Mouse (Mus musculus) embryo, embryonic 10 days (tissue): ENCODE data around the gene Klhl42.

Source experiments
- DNase-seq: peaks from one replicate; pipeline ENCODE4 v3.0.0-alpha.2; 2015; ENCODE audit warnings: low spot score

Klhl42 gene

DNA sequence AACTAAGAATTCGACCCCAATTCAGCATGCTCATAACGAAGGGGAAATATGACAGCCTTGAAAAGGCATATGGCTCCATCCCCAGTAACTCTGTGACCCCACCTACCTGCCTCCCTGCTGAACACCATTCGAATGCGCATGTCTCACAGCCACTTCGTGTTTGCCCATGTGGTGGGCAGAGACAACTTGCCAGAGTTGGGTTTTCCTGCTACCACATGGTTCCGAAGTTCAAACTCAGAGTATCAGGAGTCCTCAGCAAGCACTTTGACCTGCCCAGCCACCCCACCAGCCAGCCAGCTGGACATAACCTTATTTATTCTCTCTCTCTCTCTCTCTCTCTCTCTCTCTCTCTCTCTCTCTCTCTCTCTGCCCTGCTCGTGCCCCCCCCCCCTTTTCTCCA lies 3.4 kb upstream of the Klhl42 start:
- no peak for DNase-seq

DNA sequence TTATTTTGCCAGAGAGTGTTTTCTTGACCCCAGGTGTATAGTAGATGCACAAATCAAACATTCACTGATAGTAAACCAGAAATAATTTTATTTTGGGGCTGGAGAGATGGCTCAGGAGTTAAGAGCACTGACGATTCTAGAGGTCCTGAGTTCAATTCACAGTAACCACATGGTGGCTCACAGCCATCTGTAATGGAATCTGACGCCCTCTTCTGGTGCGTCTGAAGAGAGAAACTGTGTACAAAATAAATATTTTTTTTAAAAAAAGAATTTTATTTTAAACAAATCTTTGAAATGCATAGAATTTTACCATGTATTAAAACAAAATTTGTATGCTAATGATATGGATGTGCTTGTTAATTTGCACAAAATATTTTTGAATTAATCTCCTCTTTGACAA lies 2.7 kb upstream of the Klhl42 start:
- DNase-seq, result no peak

DNA sequence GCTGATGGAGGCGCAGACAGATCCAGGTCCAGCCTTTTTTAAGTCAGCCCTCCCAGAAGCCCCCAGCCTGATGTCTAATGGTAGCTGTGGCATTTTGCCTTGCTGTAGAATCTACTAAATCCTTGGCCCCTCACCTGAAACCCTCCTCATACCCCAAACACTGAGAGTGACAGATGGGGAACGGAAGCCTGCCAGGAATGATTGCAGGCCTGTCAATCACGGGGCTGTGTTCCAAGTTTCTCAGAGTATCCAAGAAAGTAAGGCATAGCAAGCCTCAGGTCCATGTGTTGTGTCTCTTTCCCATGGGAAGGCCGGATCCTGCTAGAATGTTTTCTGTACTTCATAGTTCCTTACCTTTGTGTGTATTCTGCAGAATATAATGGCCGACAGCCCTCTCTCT lies 988 bp upstream of the Klhl42 start:
- DNase-seq, result no peak

DNA sequence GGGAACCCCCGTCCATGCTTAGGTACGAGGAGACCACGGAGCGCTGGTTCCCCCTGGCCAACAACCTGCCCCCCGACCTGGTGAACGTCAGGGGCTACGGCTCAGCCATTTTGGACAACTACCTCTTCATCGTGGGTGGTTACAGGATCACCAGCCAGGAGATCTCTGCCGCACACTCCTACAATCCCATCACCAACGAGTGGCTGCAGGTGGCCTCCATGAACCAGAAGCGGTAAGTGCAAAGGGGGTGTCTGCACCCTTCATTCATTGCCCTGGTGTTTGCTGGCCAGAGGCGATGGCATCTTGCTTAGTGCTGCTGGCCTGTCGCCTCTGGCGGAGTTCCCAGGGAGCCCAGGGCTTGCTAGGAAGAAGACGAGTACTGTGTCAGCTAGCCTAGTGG lies 957 bp downstream of the Klhl42 start:
- peak; percentile 35 for DNase-seq

DNA sequence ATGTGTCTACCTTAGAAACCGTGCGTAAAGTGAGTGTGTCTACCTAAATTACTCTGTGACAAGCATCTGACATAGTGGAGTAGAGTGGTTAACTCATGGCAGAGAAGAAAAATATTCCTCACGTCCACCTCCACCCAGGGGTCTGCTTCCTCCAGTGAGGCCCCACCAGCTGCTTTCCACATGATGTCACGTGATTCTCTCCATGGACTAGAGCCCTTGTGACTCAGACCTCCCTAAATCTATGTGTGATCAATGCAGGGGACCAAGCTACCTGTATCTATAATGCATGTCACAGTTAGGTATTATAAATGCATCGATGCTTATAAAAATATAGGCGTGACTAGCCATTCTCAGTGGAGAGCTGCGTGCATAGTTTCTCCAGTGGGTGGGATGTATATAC lies 3.6 kb downstream of the Klhl42 start:
- DNase-seq, result no peak

DNA sequence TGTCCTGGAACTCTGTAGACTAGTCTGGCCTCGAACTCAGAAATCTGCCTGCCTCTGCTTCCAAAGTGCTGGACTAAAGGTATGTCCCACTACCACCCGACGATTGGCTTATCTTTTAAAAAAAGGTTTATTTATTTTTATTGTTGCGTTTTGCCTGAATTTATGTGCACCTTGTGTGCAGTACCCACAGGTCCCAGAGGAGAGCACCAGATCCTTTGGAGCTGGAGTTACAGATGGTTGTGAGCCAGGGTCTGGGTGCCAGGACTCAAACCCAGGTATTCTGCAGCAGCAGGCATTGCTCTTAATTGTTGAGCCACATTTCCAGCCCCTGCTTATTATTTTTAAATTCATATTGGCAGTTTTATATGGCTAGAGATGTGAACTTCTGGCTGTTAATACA lies 4.9 kb downstream of the Klhl42 start:
- DNase-seq, result no peak

DNA sequence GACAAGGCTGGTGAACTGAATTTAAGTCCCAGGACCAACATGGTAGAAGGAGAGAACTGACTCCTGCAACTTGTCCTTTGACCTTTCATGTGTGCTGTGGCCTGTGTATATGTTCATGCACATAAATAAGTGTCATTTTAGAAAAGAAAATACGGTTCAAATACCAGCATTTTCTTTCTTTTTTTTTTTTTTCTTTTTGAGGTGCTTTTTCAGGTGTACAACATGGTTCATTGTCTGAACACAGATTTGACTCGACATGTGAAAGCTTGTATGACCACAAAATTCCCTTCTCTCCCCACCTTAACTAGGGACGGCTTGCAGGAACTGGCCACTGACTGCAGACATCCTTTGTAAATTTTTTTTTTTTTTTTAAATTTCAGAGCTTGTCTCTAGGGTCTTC lies 5.8 kb downstream of the Klhl42 start:
- DNase-seq, result no peak

DNA sequence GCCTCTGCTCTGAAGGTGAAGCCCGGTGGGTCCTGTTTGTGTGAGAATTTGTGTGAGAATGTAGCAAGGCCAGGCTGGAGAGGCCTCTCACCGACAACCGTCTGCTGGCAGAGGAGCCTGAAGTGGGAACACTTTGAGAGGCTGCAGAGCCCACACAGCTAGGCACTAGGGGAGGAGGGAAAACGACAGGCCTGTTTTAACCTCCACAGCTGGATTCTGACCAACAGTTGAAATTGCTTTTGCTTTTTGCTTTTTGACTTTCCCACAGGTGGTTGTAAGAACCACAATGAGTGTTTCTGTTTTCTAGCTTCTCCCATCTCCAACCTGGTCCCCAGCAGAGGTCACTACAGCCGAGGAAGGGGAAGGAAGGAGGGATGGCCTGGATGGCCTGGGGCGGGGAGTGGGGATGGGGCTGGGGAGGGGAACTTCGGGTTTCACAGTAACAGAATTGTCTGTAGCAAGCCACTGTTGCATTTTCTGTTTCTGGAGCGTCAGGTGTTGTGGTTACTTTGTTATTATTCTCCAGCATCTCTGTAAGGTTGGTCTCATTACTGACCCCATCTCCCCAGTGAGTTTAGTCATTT lies 6.3 kb downstream of the Klhl42 start:
- DNase-seq, result no peak

DNA sequence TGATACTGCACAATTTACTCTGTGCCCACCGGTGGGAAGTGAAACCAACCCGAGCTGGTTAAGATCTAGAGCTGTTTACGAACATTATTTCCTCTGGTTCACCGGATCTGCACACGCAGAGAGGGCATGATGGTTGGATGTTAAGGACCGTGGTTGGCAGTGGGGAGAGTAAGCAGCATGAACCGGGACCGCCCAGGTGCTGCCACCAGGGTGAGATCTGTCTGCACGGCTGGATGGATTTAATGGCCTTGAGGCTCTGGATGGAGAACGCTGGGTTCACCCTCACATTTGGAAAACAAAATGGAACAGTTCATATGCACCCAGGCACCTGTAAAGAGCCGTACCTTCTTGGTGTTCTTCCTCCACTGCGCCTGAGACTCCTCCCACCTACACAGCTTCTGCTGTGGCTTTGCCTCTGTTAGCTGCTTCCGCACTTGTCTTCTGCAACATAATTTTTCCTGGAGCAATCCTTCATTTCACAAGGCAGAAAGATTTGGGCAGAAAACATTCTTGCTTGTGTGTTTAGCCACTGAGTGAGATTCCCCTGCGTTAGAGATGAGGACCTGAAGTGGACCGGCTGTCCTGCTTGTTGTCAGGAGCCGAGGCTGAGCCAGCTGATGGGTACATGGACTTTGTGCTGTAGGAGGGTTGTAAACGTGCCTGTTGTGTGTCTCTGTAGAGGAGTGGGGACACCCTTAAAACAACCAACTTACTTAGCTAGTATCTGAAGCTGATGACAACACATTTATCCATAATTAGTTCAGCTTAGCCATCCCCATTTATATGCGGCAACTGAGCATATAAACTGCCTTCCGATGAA lies 8.5 kb downstream of the Klhl42 start:
- no peak for DNase-seq

DNA sequence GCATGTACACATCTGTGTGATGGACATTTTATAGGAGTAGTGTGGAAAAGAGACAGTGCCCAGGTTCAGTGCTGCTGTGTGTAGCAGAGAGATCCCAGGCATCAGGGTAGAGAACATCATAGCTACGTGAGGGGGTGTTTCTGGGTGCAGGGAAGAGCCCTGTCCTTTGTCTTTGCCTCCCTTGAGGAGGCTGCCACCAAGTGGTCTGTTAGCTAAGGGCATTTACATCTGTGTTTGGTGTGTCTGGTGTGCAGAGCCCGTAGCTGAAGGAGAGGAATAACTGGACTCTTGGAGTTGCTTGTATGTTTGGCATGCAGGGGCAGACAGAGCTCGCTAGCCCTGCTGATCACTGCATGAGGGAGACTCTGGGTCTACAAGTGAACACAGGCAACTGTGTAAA lies 11.1 kb downstream of the Klhl42 start:
- no peak for DNase-seq

DNA sequence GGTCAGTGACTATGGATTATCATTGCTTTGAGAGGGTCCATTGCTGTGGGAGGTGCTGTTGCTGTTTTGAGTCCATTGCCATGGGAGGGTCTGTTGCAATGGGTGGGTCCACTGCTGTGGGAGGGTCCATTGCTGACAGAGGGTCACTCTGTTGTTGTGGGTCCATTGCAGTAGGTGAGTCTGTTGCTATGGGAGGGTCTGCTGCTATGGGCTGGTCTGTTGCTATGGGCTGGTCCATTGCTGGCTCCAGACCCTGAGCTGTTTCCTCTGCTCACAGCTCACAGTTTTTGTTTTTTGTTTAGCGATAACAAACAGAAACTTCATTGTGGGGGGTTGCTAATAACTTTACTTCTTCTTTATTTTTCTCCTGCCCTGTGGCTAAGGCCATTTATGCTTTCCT lies 14.3 kb downstream of the Klhl42 start:
- no peak for DNase-seq

DNA sequence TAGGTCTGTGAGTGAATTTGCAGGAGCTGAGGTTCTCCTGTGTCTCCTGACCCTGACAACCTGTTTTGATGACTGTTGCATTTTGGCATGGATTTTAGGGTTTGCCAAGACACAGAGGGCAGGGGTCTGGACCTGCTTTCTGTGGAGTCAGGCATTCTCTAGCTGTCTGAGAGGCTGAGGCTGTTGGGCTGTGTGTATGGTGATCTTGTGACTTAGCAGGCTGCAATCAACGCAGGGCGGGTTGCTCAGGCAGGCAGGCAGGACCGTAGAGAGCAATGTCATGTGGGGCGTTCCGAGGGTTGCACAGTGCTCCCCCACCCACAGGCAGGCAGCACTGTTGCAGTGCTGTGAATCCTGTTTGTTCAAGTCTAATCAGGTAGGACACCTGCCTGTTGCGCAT lies 15.5 kb downstream of the Klhl42 start:
- no peak for DNase-seq

DNA sequence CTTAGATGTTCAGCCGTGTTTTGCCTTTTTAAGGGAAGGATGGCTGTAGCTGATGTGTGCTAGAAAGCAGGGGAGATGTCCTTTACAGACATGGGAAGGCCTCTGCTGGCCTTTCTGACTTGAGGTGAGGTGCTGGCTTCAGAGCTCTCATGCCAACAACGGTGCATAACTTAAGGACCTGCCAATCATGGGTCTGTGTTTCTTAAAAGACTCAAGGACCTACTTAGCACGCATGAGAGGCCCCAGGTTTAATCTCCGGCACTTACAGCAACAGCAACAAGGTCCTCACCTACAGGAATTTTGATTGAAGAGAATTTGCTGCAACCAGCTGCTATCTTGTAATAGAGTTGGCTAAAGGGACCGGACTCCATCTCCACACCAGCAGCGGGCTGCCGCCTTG lies 18.1 kb downstream of the Klhl42 start:
- no peak for DNase-seq

DNA sequence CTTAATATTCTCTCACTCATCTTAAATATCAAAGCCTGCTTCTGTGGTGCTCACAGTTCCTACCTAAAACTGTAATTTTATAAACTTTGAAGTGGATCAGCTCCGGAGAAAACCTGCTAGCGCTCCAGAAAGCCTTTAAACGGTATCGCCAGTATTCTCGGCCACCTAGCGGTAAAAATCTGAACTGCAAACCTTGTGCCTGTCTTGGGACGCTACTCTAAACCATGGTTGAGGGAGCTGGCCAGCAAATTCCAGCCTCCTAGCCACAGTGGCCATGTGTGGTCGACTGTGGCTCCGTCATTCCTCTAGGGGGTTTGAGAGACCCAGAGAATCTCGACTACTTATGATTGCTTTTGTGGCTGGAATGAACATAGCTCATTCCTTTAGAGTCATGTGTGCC lies 25.4 kb downstream of the Klhl42 start:
- peak; percentile 94 for DNase-seq

DNA sequence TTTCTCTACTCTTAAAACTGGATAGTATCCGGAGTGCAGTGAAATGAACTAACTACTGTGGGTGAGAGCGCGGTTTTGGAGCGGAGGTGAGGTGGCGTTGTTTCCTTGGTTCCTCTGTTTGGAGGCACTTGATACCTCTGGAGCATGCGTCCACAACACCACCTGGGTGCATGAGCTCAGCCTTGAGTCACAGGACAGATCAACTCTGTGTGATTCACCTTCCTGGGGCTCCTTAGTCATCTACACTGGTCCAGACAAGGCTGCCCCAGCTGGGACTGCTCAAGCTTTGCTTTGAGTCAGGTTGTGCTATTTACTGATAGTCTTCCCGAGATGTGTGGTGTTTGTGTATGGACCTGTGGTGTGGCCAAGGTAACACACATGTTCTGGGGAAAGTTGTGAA lies 26.6 kb downstream of the Klhl42 start:
- no peak for DNase-seq

DNA sequence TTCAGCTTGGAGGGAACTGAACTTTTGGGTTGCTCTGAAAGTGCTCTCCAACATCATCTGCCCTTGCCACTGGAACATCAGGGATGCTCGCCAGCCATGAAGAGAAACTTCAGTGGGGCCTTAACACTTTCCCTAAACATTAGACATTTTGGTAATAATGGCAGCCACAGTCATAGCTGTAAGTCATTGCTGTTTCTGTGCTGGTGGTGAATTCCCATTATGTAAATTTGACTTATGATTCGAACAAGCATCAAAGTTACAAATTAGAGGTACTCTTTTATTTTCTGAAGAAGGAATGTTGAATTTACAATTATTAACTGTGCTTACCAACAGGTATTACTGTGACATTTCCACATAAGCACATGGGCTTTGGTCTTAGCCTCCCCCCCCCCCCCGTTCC lies 27.0 kb downstream of the Klhl42 start:
- no peak for DNase-seq

DNA sequence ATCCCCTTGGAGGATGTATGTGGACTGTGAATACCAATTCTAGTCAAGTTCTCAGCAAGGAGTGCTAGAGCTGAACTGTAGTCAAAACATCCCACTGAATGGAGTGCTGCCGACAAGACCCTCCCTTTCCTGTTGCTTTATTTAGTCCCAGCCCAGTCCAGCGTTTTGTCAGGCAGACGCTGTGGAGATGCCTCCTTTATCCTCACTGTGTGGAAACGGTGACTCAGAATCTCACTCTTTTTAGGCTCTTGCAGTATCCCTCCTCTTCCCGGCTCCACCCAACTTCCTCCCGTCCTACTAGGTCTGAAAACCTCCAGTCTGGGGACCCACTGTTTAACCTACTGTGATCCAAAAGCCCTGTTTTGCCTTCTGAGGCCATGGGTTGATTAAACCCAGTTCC lies 30.1 kb downstream of the Klhl42 start:
- no peak for DNase-seq

DNA sequence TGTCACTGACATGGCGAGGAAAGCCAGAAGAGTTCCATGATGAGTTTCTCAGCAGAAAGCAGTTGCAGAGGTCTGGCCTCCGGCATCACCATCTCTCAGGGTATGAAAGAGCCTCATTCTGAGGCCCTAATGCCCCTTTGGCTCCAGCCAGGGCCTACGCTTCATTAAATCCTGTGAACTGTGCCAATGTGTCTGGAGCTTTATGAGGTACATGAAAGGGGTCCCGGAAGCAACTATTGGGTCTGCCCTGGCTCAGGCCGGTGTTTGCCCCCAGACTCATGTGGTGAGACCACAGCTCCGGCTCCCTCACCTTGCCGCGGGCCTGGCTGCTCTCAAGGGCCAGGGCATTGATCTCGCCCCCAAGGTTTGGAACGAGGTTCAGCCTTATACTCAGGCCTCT lies 36.1 kb downstream of the Klhl42 start:
- DNase-seq, result no peak

DNA sequence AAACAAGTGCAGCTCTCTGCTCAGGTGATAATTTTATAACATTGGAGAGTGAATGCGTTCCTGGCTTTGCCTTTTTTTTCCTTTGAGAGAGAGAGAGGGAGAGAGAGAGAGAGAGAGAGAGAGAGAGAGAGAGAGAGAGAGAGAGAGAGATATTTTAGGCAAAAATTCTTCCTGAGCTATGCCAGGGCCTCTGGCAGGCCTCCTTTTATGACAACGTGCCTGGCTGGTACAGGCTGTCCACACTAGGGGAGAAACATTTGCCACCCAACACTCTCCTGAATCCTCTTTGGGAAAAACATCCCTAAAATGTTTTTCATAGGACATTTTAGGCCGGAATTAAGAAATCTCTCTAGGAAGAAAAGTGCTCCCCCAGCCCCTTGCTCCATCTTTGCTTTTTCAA lies 47.1 kb downstream of the Klhl42 start:
- DNase-seq, result no peak

DNA sequence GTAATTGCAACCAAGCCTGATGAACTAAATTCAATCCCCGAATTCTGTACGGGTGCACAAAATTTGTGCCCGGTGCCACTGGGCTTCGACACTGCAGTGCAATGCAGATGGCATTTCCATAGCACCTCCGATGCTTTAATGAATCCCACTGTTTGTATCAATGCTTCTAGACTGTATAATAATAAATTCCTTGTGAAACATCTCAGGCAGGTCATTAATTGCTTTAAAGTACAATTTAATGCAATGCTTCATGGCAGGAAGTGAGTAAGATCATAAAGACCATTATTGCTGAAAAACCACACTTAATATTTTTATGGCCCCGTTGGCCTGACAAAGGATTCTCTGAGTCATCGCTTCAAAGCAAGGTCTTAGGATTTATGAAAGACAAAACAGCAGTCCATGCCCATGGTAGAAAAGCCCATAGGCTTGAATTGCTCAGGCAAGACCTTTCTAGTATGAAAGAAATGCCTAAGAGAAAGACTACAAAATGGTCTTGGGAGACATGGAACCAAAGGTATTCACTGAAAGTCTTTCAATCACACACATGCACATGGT lies 49.5 kb downstream of the Klhl42 start:
- no peak for DNase-seq

DNA sequence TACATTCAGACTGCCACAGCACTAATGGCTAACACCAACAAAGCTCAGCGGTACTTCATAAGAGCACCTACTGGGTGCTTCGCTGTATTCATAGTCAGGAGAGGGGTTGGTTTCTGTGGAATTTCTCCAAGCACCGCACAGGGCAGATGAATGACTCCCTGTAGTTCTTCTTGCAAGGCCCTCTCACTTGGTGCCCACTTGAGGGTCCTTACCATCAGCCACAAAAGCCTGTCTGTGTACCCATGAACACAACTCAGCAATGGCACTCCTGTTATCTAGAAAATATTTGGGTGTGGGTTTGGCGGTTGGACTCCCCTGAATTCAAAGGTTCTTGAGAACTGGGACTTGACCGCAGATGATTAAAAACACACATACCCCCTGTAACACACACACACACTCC lies 53.5 kb downstream of the Klhl42 start:
- no peak for DNase-seq

DNA sequence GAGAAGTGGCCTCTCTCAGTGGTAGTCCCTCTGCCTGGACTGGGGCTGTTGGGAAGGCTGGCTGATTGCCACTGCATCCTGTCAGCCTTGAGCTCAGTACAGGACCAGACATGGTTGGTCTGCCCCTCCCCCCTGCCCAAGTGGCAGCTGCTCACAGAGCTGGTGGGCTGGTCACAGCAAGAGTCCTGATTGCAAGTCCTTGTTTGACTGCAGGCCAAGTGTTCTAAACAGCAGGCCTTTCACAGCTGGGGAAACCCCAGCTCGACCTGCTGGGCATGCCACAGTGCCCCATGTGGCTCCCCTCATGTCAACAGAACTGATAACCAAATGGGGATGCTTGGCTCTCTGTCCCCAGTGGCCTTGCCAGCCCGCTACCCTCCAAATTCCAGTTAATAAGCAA lies 54.1 kb downstream of the Klhl42 start:
- peak; percentile 63 for DNase-seq

DNA sequence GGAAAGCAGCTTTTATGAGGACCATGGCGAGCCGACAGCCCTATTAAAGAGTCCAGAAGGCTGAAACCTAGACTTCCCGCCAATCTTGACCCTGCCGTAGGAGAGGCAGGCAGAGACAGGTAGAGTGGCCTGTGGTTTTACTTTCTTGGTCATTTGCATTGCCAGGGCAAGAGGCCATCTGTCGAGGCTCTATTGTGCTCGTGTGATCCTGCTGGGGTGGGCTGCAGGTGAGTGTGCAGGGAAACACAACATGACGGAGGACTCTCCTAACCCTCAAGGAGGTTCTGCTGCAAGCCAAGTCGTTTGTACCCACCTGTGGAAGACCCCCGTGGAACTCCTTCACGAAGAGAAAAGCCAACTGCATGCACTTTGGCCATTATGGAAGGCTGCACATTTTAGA lies 54.6 kb downstream of the Klhl42 start:
- no peak for DNase-seq

DNA sequence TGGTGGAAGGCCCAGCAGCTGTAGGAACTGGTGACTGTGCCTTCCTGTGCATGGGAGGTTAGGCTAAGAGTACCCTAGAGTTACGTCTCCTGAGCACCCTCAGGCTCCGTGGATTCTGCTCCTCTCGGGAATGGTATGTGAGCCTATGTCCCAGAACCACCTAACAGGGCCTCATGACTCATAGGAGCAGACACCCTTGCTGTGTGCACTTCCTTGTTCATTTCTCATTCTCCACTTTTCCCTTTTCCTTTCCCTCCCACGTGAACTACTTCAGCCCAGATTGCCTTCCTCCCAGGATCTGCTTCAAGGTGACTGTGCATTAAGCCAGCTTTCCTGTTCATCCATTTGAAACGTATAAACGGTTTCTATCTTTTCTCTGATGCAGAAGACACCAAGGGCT lies 59.9 kb downstream of the Klhl42 start:
- no peak for DNase-seq
